Comparison of ENCODE assay signal across 17 mouse cellular contexts in the genomic region with DNA sequence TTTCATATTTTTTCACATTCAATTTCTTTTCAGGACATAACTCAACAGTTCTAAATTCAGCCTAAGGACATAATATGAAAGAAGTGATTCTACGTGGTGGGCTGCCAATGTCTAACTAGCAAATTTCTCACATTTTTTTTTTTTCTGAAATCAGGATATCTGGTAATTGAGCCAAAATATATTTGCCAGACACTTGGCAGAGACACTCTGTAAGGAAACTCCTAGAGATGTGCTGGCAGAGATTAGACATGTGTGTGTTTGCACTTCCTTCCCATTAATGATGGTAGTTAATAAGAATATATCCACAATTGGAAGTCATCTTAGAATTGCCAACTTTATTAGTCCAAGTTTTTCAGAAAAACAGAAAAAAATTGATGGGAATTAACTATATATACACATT.
"Had no signal": no experiment of that assay in that cellular context is flagged by ENCODE, and none has a peak within 500 bp of the region (broad histone marks: within the 10 kb centered on the region; RNA-seq: fewer than 3 reads in every experiment).

No protein-coding gene starts in this region.

- ATAC-seq: lung, postnatal 0 days; midbrain, embryonic 13.5 days; midbrain, embryonic 15.5 days had no signal

- H3K4me1 ChIP-seq: lung, embryonic 15.5 days; megakaryocyte, embryonic 14.5 days; midbrain, embryonic 13.5 days; midbrain, embryonic 15.5 days; neural tube, embryonic 12.5 days; stomach, embryonic 15.5 days had no signal

- H3K4me2 ChIP-seq: lung, embryonic 15.5 days; midbrain, embryonic 11.5 days; midbrain, embryonic 13.5 days; midbrain, embryonic 15.5 days; neural tube, embryonic 12.5 days; stomach, embryonic 15.5 days had no signal

- H3K4me3 ChIP-seq: lung, embryonic 15.5 days; megakaryocyte, embryonic 14.5 days; midbrain, embryonic 13.5 days; midbrain, embryonic 15.5 days; neural tube, embryonic 12.5 days; stomach, embryonic 15.5 days had no signal

- DNase-seq: lung, adult 2 months; lung, postnatal 14 days; lung, postnatal 36 days; right cerebral cortex, postnatal 14 days; thymus, adult 2 months; thymus, postnatal 25 days; thymus, postnatal 4 days had no signal

- H3K36me3 ChIP-seq: lung, embryonic 15.5 days; midbrain, embryonic 13.5 days; midbrain, embryonic 15.5 days; neural tube, embryonic 12.5 days; stomach, embryonic 15.5 days had no signal

- H3K27ac ChIP-seq: lung, embryonic 15.5 days; macrophage; midbrain, embryonic 13.5 days; midbrain, embryonic 15.5 days; neural tube, embryonic 12.5 days; stomach, embryonic 15.5 days; stomach, postnatal 0 days had no signal

- H3K9me3 ChIP-seq: lung, embryonic 15.5 days; megakaryocyte, embryonic 14.5 days; midbrain, embryonic 13.5 days; midbrain, embryonic 15.5 days; neural tube, embryonic 12.5 days; stomach, embryonic 15.5 days had no signal

- H3K9ac ChIP-seq: lung, embryonic 15.5 days; midbrain, embryonic 13.5 days; midbrain, embryonic 15.5 days; neural tube, embryonic 12.5 days; stomach, embryonic 15.5 days had no signal

- H3K27me3 ChIP-seq: lung, embryonic 15.5 days; megakaryocyte, embryonic 14.5 days; midbrain, embryonic 13.5 days; midbrain, embryonic 15.5 days; neural tube, embryonic 12.5 days; stomach, embryonic 15.5 days had no signal
